Mouse (Mus musculus) lung, postnatal 25 days (tissue): ENCODE results near the gene En2.
A peak's percentile ranks its signal among the peaks of the same experiment; 100 is the strongest.

Source experiments
- DNase-seq: peaks from one replicate; pipeline ENCODE4 v3.0.0; 2022; ENCODE audit warnings: low spot score

Gene En2

GRCm38 (mm10) chr5:28165358-28166255, at the start of gene En2:
TSS of gene En2 (plus strand) at chr5:28165694.
- no peak for DNase-seq

DNA sequence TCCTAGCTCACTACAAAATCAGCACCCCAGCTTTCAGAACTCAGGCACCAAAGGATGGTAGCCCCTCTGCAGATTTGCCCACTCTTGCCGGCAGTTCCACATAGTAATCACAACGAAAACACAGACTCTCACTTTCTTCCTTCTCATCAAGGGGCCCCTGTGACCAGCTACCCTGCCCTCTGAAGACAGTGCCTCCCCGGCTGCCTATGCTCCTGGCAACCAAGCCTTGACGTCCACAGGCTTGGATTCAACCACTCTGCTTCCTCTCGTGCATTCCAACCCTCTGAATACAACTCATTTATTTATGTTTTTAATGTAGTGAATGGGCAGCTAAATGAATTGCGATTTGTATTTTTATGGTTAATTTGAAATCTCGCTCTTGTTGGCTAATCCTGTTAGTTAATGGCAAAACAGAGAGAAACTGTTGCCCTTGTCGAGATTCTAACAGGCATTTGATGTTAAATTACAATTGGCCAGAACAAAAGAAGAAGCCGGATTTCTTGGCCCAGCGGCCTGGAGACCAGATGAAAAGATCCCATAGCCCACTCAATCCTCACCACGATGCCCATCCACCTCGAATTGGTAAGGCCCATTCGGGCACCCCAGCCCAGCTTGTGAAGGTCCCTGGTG, 48.1 kb upstream of the En2 start:
- no peak for DNase-seq

- DNase-seq = no peak
Measured at GRCm38 (mm10) chr5:28117882-28118530, 47.5 kb upstream of the En2 start.

GRCm38 (mm10) chr5:28118531-28118925, 47.0 kb upstream of the En2 start:
- no peak for DNase-seq

- no peak for DNase-seq
Measured at GRCm38 (mm10) chr5:28119576-28119975, 45.9 kb upstream of the En2 start.

DNA sequence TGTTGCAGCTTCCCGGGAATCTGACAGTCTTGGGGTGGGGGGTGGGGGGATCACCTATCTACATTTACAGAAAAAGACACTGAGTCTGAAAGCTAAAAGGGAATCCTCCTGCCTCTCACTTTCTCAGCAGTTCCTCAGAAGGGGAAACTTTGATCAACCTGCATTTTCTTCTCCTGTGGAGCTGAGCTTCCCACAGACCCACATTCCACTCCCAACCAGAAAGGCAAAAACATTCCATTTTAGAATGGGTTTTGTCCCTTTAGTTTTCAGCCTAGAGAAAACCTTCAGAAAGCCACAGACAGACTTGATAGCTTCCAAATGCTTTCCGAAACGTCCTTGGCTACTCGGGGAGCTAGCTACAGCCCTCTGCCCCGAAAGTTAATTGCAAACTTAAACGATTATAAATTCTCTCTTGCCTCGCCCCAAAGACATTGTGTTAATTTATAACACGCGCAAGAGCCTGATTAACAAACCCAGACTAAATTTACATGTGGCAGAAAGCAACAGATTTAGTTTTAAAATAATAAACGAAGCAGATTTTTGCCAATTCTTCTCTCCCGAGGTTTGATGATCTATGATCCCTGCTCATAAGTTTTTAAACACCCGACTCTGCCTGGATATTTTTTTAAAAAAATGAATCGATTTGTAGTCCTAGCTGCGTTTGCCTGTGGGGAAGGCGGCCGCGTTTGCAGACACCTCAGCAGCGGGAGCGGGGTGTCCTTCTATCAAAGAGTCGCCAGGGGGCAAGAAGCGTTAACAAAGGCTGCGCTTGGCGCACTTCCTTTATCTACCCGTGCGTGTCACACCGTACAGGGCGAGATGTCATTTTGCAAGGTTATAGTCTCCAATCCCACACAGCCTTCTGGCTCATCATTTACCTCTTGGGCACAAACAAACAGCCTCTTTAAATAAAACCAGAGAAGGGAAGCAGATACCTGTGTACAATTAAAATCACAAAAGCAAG, 42.7 kb upstream of the En2 start:
- DNase-seq = peak; percentile 55

GRCm38 (mm10) chr5:28123455-28123825, 42.1 kb upstream of the En2 start:
- DNase-seq = no peak

GRCm38 (mm10) chr5:28124321-28125230, 40.9 kb upstream of the En2 start:
- DNase-seq = no peak

GRCm38 (mm10) chr5:28128851-28129250, 36.6 kb upstream of the En2 start:
- no peak for DNase-seq

DNA sequence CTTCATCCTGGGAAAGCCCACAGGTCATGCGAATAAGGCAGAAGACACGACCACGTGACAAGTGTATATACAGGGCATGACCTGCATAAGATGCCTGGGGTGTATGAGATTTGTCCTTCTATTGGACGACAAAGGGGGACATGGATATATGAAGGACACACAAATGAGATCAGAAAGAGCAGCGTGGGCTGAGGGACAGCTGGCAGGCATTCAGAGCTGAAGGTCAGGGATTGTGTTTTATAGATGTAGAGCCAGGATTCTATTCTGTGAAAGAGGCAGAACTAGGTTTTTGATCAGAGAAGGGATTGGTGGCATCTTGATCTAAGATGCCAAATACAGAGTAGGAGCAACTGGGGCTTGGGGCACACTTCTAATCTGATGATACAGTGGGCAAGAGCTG, 33.3 kb upstream of the En2 start:
- DNase-seq = no peak

DNA sequence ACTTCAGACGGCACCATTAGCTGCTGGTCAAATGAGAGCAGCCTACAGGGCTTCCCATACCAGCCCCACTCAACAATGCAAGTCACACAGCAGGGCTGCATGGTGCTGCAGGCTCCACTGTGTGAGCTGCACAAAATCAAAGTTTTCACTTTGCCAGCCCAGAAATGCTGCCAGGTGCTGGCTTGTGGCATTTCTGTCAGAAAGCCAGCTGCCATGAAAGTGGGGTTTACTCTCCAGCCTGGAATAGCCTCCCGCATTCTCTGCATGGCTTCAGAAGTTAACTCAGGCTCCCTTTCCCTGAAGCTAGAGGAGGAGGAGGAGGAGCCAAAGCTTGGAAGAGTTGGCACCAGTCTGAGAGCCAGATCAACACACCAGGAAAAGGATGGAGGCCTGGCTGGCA, 29.1 kb upstream of the En2 start:
- no peak for DNase-seq

DNA sequence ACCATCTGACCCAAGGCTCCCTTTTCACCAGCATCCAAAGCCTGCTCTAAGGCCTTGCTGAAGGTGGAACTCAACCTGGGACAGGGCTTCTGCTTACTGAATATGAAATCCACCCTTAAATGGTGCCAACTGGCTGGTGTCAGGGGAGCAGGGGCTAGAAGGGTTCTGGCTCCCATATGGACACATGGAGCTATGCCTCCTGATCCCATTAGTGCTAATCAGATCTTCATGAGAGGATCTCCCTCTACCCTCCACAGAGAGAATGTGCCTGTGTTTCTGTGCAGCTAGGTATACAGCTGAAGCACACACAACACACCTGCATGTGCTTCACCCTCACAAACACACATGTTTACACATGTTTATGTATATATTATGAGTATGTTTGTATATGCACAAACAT, 20.9 kb upstream of the En2 start:
- DNase-seq = no peak

DNA sequence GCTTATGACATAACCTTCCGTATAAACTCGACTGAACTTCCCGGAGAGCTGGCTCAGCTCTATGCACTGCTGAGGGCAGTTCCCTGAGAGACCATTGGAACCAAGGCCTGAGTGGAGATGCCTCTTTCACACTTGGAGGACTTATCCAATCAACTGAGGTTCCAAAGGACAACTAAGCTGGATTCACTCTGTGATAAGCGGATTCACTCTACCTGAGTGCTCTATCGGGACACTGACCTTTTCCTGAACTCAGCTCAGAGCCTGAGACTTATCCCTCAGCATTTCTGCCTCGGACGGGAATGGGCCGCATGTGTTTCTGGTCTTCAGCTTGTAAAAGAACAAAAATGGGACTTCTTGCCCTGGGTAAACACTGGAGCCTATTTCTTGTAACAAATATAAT, 19.5 kb upstream of the En2 start:
- no peak for DNase-seq

GRCm38 (mm10) chr5:28148473-28148872, 17.0 kb upstream of the En2 start:
- no peak for DNase-seq

DNA sequence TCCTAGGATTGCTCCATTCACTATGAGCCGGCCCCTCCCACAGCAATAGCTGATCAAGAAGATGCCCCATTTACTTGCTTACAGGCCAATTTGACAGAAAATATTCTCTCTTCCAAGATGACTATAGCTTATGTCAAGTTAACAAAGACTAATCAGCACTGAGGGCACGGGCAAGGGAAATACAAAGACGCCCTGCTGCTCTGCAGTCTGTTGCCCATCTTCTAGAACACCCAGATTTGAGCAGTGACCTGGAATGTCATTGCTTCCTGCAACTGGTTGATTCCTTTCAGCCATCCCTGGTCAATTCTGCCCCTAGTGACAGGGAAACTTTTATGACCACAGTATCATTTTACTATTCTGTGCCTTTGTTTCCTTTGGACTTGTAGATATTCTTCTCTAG, 16.1 kb upstream of the En2 start:
- DNase-seq = no peak

DNA sequence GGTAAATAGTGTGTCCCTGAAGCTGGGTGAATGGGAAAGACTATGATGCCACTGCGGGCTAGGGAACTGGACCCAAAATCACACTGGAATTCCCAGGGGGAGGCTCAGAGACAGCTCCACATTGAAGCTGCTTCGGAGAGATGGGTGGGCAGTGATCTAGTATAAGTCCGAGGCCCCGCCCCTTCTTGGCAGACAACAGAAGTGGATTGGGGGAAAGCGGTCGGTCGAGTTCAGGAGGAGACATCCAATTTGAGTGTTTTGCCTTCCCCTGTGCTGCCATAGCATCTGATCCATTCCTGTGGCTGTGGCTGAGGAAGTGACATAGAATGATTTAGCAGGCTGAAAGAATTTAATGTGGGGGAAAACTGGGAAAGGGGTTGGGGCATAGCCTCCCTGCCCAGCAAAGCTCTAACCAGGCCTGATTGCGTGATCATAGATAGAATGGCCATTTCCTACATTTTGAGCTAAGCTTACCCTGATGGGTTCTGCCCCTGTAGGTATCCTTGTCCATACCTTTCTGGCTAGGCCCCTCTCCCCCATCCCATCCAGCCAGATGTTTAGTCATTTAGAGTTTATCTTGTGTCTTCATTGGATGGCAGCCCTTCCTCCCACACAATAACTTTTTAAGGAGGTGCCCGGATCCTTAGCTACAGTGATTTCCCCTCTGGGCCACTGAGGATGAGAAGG, 8.3 kb upstream of the En2 start:
- no peak for DNase-seq

DNA sequence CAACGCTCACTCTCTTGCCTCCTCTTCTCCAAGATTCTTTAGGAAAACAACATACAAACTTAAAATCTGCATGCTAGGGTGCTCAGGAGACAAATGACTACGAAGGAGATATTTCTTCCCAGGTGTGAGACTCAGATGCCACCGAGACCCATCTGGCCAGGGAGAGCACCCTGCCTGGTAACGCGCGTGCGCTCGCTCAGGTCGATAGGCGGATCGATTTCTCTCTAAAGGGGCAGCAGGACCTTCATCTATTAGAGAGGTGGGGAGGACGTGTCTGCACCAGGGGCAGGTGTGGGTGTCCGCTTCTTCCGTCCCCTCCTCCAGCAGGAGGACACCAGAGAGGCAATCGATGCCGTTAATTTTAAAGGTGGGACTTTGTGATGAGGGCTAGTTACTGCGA, 7.7 kb upstream of the En2 start:
- no peak for DNase-seq

GRCm38 (mm10) chr5:28158308-28159071, 7.0 kb upstream of the En2 start:
- DNase-seq = no peak

DNA sequence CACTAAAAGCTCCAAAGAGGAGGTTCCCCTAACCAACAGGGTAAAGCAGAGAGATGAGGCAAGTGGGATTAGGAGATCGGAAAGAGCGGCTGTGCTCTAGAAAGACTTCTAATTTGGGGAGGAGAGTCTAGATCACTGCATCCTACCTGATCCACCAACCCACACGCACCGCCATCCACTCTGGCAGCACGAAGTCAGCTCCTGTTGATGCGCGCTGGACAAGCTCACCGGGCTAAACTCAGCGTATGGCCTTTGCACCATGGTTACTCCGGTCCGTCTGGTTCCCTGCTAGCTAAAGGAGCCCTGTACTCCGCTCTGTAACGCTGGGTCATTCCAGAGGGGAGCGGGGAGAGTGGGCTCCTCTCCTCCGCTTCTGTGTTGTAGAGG, 6.4 kb upstream of the En2 start:
- no peak for DNase-seq
